Mouse (Mus musculus) left cerebral cortex, postnatal 25 days (tissue): ENCODE data around the gene Lmna. TPM values are rescaled to one million over a fixed set of nuclear protein-coding genes. Genes with fewer than 3 reads are reported as not detected.

ENCODE experiments used
- DNase-seq, 2 experiments: peaks; one replicate each; pipeline ENCODE4 v3.0.0; 2022; ENCODE audit warnings: low spot score in 2 of 2, mixed read lengths in 1 of 2
- intact Hi-C: fragments of 180-260 bp; cut with DNase I; formaldehyde crosslinking; loops from one replicate; pipeline ENCODE4 v1.15.1; 2025
- total RNA-seq, 2 experiments: library from RNA; stranded (reverse); gene quantifications; 2 replicates each; pipeline ENCODE4 v1.2.3; 2021

The Lmna gene
- total RNA-seq, 2 experiments from 2014 or later = 42.1 to 48.7 TPM

DNA sequence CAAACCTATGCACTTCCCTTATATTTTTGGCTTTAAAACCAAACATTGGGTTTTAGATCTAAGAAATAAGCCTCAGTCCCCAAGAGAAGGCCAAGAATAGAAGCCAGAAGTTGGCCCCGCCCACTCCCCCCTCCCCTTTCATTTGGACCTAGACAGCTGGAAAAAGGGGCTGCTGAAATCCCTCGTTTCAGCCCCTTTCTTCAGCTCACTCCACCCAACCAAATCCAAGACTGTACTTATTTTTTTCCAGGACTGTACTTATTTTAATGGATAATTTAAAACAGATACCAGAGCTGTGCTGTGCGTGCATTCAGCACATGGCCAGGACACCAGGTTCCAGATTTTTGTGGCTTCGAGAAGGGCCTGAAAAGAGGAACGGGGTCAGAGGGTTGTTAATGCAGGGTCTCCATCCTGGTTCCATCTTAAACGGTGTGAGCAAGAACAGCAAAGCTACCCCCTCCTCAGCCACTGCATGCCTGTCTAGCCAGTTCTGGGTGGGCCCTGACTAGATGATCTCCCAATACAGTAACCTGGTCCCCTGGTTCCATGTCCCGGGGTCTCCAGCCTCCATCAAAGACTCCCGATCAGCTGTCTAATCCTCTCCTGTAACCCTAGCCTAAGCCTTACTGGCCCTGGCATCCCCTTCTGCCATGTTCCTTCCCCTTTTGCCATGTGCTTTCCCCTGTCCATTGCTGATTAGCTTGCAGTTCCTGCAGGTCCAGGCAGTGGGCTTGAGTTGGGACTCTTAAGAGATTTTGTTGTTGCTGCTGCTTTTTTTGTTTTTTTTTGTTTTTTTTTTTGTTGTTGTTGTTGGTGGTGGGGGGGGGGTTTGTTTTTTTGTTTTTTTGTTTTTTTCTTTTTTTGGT is 5.6 kb downstream of the Lmna start:
- no peak for DNase-seq
- intact Hi-C loops = no loop called here

GRCm38 (mm10) chr3:88503505-88503863 is 6.3 kb downstream of the Lmna start:
- intact Hi-C loops = no loop called here
- peak in 1 of 2 experiments; percentile 77 for DNase-seq

DNA sequence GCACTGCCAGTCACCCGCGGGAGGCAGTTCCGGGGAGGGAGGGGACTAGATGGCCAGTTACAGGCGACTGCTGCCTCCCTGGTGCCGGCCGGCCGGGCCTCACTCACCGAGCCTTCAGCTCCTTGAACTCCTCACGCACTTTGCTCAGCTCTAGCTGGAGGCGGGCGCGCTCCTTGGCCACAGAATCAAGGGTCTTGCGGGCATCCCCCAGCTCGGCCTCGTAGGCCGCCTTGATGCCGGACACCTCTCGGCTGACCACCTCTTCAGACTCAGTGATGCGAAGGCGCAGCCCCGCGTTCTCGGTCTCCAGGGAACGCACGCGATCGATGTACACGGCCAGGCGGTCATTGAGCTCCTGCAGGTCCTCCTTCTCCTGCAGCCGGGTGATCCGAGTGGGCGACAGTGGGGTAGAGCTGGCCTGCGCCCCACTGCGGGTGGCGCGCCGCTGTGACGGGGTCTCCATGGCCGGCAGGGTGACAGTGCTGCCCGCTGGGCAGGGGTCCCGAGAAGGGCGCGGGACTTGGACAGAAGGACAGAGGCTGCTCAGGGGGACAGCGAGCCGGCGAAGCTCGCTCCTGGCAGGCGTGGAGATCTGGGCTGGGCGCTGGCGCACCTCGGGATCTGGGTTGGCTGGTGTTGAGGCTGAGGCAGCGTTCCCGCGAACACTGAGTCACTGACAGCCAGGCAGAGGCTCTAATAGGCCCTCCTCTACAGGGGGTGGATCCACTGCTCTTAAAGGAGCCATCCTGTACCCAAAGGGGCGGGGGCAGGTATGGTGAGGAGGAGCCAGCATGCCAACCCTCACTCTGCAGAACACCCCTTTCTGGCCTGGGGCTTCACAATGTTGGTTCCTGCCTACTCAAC is 6.9 kb downstream of the Lmna start:
- DNase-seq = peak; percentile 90 to 96
- intact Hi-C loops = no loop called here

DNA sequence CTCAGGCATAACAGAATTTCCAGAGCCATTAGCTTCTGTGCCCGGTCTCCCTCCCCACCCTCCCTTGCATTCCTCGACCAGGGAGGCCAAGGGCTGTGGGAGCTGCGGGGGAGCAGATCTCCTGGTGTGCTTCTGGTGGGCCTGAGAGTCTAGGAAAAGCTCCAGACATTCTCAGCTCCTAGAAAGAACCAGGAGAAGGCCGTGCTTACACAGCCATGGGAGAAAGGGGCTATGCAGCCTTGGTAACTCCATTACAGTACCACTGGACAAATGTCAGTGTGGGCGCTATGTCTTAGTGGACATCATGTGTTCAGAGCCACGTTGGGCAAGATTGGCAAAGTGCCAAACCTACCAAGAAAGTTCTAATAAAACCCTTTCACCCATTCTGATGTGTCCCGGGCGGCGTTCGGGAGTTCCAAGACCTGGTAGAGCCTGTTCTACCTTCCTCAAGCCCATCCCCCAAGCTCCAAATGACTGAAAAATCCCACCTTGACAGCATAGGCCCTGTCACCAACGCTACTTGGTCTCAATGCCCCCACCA is 7.7 kb downstream of the Lmna start:
- DNase-seq = no peak
- intact Hi-C loops = no loop called here

GRCm38 (mm10) chr3:88501366-88502030 is 8.3 kb downstream of the Lmna start:
- DNase-seq = no peak
- intact Hi-C loops = no loop called here

GRCm38 (mm10) chr3:88500655-88501365 is 8.9 kb downstream of the Lmna start:
- intact Hi-C loops = no loop called here

DNA sequence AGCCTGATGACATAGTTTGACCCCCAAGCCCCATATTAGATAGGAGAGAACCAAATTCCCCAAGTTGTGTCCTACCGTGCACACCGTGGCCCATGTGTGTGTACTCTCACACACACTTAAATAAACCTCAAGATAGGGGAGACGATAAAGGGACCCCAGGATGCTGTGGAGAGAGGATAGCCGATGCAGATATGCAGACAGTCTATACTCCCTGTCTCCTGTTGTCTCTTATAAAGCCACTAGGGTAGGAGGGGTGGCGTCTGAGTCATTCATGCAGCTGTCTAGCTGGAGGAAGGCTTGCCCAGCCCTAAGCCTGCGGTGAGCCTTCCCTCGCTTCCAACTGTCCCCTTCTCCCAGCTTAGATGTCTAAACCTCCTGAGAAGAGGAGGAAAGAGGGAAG is 9.7 kb downstream of the Lmna start:
- intact Hi-C loops = no loop called here
- DNase-seq = peak in 1 of 2 experiments; percentile 68

More at GRCm38 (mm10) chr3:88500655-88501365, 8.9 kb downstream of the Lmna start:
- DNase-seq = no peak

DNA sequence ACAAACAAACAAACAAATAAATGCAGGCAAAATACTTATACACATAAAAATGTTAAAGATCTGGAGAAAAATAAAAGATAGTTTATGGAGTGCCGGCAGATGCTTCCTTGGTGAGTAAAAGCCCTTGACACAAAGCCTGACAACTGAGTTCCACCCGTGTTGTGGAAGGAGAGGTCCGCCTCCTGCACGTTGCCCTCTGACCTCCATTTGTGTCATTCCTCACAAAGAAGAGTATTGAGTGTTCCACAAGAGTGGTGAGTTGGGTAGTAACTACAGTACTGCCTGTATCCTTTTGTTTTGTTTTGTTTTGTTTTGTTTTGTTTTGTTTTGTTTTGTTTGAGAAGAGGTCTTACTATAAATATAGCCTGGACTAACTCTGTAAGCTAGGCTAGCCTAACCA is 10.2 kb downstream of the Lmna start:
- intact Hi-C loops = no loop called here

DNA sequence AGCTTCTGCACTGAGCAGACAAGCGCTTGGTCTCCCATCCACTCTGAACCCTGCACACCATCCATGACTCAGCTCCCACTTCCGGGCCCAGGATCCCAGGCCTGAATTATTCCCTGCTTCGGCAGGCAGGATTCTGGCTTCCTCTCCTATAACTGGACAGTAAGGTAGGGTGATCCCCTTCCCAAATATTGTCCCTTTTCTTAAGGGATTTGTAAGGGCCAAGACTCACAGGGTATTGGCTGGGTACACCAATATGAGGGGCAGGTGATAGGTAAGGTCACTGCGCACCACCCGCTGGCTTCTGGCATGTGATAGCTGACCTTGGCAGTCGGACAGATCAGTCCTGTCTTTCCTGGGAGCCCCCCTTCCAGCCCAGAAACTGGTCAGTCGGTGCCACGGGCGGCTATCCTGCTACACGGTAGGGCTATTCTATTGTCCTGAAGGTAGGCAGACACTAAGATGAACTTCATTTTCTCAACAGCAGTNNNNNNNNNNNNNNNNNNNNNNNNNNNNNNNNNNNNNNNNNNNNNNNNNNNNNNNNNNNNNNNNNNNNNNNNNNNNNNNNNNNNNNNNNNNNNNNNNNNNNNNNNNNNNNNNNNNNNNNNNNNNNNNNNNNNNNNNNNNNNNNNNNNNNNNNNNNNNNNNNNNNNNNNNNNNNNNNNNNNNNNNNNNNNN is 13.9 kb downstream of the Lmna start:
- DNase-seq = no peak
- intact Hi-C loops = no loop called here

More for the DNA sequence above, 10.2 kb downstream of the Lmna start:
- no peak for DNase-seq

GRCm38 (mm10) chr3:88494836-88495628 is 14.7 kb downstream of the Lmna start:
- intact Hi-C loops = no loop called here
- DNase-seq = no peak

DNA sequence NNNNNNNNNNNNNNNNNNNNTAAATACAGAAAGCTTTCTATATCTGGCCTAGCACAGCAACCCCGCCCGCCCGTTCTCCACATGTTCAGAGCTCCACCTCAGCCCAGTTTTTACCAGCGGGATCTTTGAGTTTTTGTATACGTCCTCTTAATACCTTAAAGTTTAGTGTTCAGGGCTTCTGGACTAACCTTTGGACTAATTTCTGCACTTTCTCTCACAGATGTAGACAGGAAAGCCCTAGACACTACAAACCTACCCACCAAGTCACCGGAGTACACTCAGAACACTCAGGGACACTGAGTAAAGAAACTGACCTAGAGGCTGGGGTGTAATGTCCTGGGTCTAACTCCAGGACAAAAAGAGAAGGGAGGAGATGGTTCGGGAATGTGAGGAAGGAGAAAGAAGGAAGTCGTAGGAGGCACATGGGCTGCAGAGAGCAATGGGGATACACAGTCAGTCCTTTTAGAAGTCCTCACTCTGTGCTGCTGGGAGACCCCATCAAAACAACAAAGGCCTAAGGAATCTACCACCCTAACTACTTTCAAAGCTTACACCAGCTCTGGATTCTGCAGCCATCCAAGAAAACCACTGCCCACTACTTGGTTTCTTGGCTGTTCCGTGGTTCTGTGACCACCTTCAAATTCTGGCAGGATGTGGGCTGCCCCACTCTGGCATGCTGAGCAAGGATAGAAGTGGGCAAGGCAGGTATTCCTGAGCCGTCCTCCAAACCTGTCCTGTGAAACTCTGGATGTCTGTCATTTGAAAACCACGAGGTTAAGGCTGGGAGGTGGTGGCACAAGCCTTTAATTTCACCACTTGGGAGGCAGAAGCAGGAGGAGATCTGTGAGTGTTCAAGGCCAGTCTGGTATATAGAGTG is 15.8 kb downstream of the Lmna start:
- intact Hi-C loops = no loop called here
- no peak for DNase-seq

DNA sequence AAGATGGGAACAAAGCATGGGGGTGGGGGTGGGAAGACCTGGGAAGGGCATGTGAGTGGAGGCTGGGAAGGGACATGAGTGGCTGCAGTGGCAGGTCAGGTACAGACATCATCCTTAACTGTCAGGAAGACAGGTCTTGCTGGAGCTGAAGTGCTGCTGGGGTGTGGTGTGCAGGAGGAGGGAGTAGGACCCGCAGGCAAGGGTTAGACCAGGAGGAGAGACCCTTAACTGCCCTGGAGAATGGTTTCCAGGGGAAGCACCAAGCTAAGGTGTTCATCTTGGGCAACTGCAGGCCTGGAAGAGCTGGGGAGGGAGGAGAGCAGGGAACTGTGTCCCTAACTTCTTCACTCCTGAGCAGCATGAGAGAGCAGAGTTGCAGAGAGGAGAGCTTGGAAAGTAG is 22.4 kb downstream of the Lmna start:
- no peak for DNase-seq
- intact Hi-C loops = no loop called here

GRCm38 (mm10) chr3:88486887-88487286 is 22.9 kb downstream of the Lmna start:
- intact Hi-C loops = no loop called here
- DNase-seq = no peak

DNA sequence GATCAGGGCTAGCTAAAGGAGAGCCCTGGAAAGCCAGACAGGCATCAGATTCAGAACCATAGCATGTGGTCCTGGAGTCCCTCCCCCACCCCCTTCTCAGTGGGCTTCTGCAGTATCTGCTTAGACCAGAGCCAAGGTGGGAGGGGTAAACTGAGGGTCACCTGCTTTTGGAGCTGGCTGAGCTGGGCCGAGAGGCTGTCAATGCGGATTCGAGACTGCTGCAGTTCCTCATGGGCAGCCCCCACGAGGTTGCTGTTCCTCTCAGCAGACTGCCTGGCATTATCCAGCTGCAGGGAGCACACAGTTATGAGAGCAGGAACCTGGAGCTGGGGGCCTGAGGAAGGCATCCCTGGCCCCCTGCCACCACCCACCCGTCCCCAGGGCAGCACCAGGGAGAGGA is 23.7 kb downstream of the Lmna start:
- intact Hi-C loops = no loop called here
- DNase-seq = no peak

GRCm38 (mm10) chr3:88484597-88485316 is 25.0 kb downstream of the Lmna start:
- intact Hi-C loops = no loop called here
- peak in 1 of 2 experiments; percentile 63 for DNase-seq

GRCm38 (mm10) chr3:88483621-88484020 is 26.1 kb downstream of the Lmna start:
- intact Hi-C loops = loop anchor here (1.0 kb wide), 2 partner anchors 39 to 43 kb away; no protein-coding TSS in a partner anchor

More at GRCm38 (mm10) chr3:88483621-88484020, 26.1 kb downstream of the Lmna start:
- DNase-seq = peak; percentile 65 to 71
